Mouse (Mus musculus) liver, embryonic 14.5 days (tissue): ENCODE data around the gene Nr1i3. TPM values are rescaled to one million over a fixed set of nuclear protein-coding genes. Genes with fewer than 3 reads are reported as not detected.

Experiments used
- ATAC-seq: fragments of 200-750 bp; cut with Nextera tagmentation; 2 replicates; pipeline ENCODE4 v1.8.0; 2017; ENCODE audit warnings: moderate number of reproducible peaks, mild to moderate bottlenecking, moderate library complexity; ENCODE audit not compliant: insufficient read depth
- DNase-seq, 3 experiments: peaks; one replicate each; pipeline ENCODE4 v3.0.0-alpha.2; 2012 to 2013; ENCODE audit warnings: low read depth in 3 of 3, low spot score in 3 of 3
- H3K27ac ChIP-seq: fragments of 300-500 bp; sonication (generic); 2 replicates; pipeline ENCODE4 v1.5.1; 2014; ENCODE audit warnings: moderate library complexity, mild to moderate bottlenecking, control low read depth, inconsistent platforms
- H3K27me3 ChIP-seq: fragments of 300-500 bp; sonication (generic); 2 replicates; pipeline ENCODE4 v1.6.1; 2014; ENCODE audit warnings: mild to moderate bottlenecking, low read length, moderate library complexity; ENCODE audit not compliant: control insufficient read depth, insufficient read depth
- H3K36me3 ChIP-seq: fragments of 300-500 bp; sonication (generic); replicated peaks from 2 replicates; pipeline ENCODE4 v1.6.1; 2014; ENCODE audit warnings: low read depth; ENCODE audit not compliant: control insufficient read depth, insufficient read depth
- H3K4me1 ChIP-seq, 2 experiments: fragments of 200-500 bp in 1 of 2; fragments of 300-500 bp in 1 of 2; sonication (generic) in 1 of 2; replicated peaks; 2 replicates each; pipeline ENCODE4 v1.6.1; 2012 to 2014; ENCODE audit warnings: antibody characterized with exemption in 1 of 2, inconsistent platforms in 1 of 2, low read length in 1 of 2; ENCODE audit not compliant: control insufficient read depth in 2 of 2, insufficient read depth in 2 of 2
- H3K4me2 ChIP-seq: fragments of 300-500 bp; sonication (generic); 2 replicates; pipeline ENCODE4 v1.6.1; 2014; ENCODE audit warnings: low read depth, mild to moderate bottlenecking, control low read depth, moderate library complexity
- H3K4me3 ChIP-seq, 2 experiments: fragments of 200-500 bp in 1 of 2; fragments of 300-500 bp in 1 of 2; sonication (generic) in 1 of 2; 2 replicates each; pipeline ENCODE4 v1.5.1; 2012 to 2014; ENCODE audit warnings: low read depth in 2 of 2, low read length in 2 of 2, mild to moderate bottlenecking in 2 of 2, control low read depth in 1 of 2, inconsistent platforms in 1 of 2, moderate library complexity in 1 of 2; ENCODE audit not compliant: insufficient read depth in 1 of 2
- H3K9ac ChIP-seq: fragments of 300-500 bp; sonication (generic); replicated peaks from 2 replicates; pipeline ENCODE4 v1.6.1; 2014; ENCODE audit warnings: mild to moderate bottlenecking, control low read depth, moderate library complexity
- H3K9me3 ChIP-seq: fragments of 300-500 bp; sonication (generic); 2 replicates; pipeline ENCODE4 v1.6.1; 2016; ENCODE audit warnings: low read length, mixed read lengths; ENCODE audit not compliant: control insufficient read depth
- CTCF ChIP-seq: IDR thresholded peaks from 2 replicates; pipeline ENCODE4 v1.5.1; 2016; ENCODE audit warnings: antibody characterized with exemption, low read depth, control low read depth
- EP300 ChIP-seq: IDR thresholded peaks from 2 replicates; pipeline ENCODE4 v1.6.1; 2016; ENCODE audit warnings: antibody characterized with exemption, low read depth
- WGBS: fragments of 180-500 bp; shearing (Covaris S2); extraction: QIAGEN DNeasy Blood & Tissue Kit; methylation state at CpG from one replicate; pipeline ENCODE4 v1.1.7; 2014; ENCODE audit not compliant: insufficient replicate concordance; 5-methylcytosine and 5-hydroxymethylcytosine counted together
- polyA plus RNA-seq, 2 experiments: library from polyadenylated mRNA; depleted of rRNA in 1 of 2; stranded (reverse) in 1 of 2; unstranded in 1 of 2; fragments of >200 nt; fragmentation: Nextera tagmentation in 1 of 2; extraction: Ambion mirVana in 1 of 2; gene quantifications; 2 replicates each; pipeline versions ENCODE4 v1.2.1 to v1.2.3; 2012 to 2014

Gene Nr1i3
- polyA plus RNA-seq, 2 experiments: 0.88 to 1.0 TPM

DNA sequence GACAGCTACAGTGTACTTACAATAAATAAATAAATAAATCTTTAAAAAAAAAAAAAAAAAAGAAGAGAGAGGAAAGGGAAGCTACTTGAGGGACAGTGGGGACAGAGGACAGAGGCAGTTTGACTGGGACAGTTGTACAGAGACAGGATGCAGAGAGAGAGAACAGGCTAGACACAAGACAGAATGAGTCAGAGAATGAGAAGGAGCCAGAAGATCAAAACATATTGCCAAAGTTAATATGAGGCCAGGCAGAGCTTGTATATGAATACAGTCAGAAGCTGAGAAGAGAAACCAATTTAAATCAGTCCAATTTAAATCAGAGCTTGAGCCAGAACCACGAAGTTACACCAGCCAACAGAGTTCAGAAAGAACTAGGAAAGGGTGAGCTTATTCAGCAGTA lies 54.6 kb downstream of the Nr1i3 start:
- H3K9me3 ChIP-seq: no peaks in the 10 kb centered on the region
- no peak overlapping the region for H3K9ac ChIP-seq
- no peak overlapping the region for H3K4me2 ChIP-seq
- WGBS: 42% methylated on average over 1 of the region's 1 CpGs
- no peak overlapping the region for H3K4me3 ChIP-seq
- ATAC-seq (no peak), DNase-seq (no peak)
- H3K4me1 ChIP-seq: peaks cover 17 to 23% of the 10 kb centered on the region in 2 experiments
- peaks cover 11% of the 10 kb centered on the region for H3K36me3 ChIP-seq
- H3K27me3 ChIP-seq: no peaks in the 10 kb centered on the region; the same call in 1 of the 2 replicates
- TF ChIP-seq EP300 (no peak), CTCF (no peak)
- H3K27ac ChIP-seq: no peak overlapping the region

- ATAC-seq (peak; percentile 93), DNase-seq (peak; percentile 79 to 86 (median 83))
- Histone ChIP-seq H3K36me3 (peaks cover 27% of the 10 kb centered on the region), H3K4me3 (peak within 1 kb of the TSS; percentile 67 to 96), H3K9me3 (no peaks in the 10 kb centered on the region), H3K9ac (peak within 1 kb of the TSS; percentile 80), H3K27me3 (no peaks in the 10 kb centered on the region), H3K4me2 (peak within 1 kb of the TSS; percentile 89), H3K27ac (peak within 1 kb of the TSS; percentile 70), H3K4me1 (peaks cover 17 to 22% of the 10 kb centered on the region in 2 experiments)
- whole genome bisulfite sequencing: 3% methylated on average over 36 of the region's 36 CpGs
- TF ChIP-seq EP300 (0 out of 2 replicates have a peak, but pooled peaks have one; percentile 34), CTCF (0 out of 2 replicates have a peak, but pooled peaks have one; percentile 14)
Measured at GRCm38 (mm10) chr1:171269848-171270572, 56.2 kb downstream of the Nr1i3 start, which contains the start of gene B4galt3. Gene B4galt3 (plus strand): TSS chr1:171270328.

Other genes starting within 250 kb of the Nr1i3 start
- gene Fcgr2b, start 237.4 kb upstream of the Nr1i3 start, polyA plus RNA-seq (2012; rRNA removed): 2.2 and 3.3 TPM in 2 replicates
- gene Fcgr2b, start 237.4 kb upstream of the Nr1i3 start, polyA plus RNA-seq (2014; fragmentation: Nextera tagmentation; extraction: Ambion mirVana): 2.4 and 3.4 TPM in 2 replicates
- gene Fcgr4, start 195.1 kb upstream of the Nr1i3 start, polyA plus RNA-seq (2012; rRNA removed): 1.9 and 2.6 TPM in 2 replicates
- gene Fcgr4, start 195.1 kb upstream of the Nr1i3 start, polyA plus RNA-seq (2014; fragmentation: Nextera tagmentation; extraction: Ambion mirVana): 1.7 and 2.0 TPM in 2 replicates
- 12.7 and 14.6 TPM in 2 replicates for gene Fcgr3, start 149.0 kb upstream of the Nr1i3 start, polyA plus RNA-seq (2012; rRNA removed)
- gene Fcgr3, start 149.0 kb upstream of the Nr1i3 start, polyA plus RNA-seq (2014; fragmentation: Nextera tagmentation; extraction: Ambion mirVana): 19.2 and 24.6 TPM in 2 replicates
- gene Cfap126, start 100.1 kb upstream of the Nr1i3 start, polyA plus RNA-seq (2012; rRNA removed): 1.8 and 2.2 TPM in 2 replicates
- 1.9 and 2.6 TPM in 2 replicates for gene Cfap126, start 100.1 kb upstream of the Nr1i3 start, polyA plus RNA-seq (2014; fragmentation: Nextera tagmentation; extraction: Ambion mirVana)
- 103 and 111 TPM in 2 replicates for gene Sdhc, start 63.4 kb upstream of the Nr1i3 start, polyA plus RNA-seq (2012; rRNA removed)
- 147 and 165 TPM in 2 replicates for gene Sdhc, start 63.4 kb upstream of the Nr1i3 start, polyA plus RNA-seq (2014; fragmentation: Nextera tagmentation; extraction: Ambion mirVana)
- 0.04 and 0.25 TPM in 2 replicates for gene Mpz, start 63.3 kb upstream of the Nr1i3 start, polyA plus RNA-seq (2012; rRNA removed)
- gene Mpz, start 63.3 kb upstream of the Nr1i3 start, polyA plus RNA-seq (2014; fragmentation: Nextera tagmentation; extraction: Ambion mirVana): 0.14 TPM in 1 of 2 replicates, not detected in the other
- 0.94 and 1.0 TPM in 2 replicates for gene Pcp4l1, start 17.7 kb upstream of the Nr1i3 start, polyA plus RNA-seq (2012; rRNA removed)
- 1.2 and 1.3 TPM in 2 replicates for gene Pcp4l1, start 17.7 kb upstream of the Nr1i3 start, polyA plus RNA-seq (2014; fragmentation: Nextera tagmentation; extraction: Ambion mirVana)
- gene Tomm40l, start 8.5 kb downstream of the Nr1i3 start, polyA plus RNA-seq (2012; rRNA removed): 9.4 and 11.0 TPM in 2 replicates
- 16.0 and 17.5 TPM in 2 replicates for gene Tomm40l, start 8.5 kb downstream of the Nr1i3 start, polyA plus RNA-seq (2014; fragmentation: Nextera tagmentation; extraction: Ambion mirVana)
- gene Apoa2, start 11.1 kb downstream of the Nr1i3 start, polyA plus RNA-seq (2012; rRNA removed): 2,859 and 3,167 TPM in 2 replicates
- 5,173 and 5,415 TPM in 2 replicates for gene Apoa2, start 11.1 kb downstream of the Nr1i3 start, polyA plus RNA-seq (2014; fragmentation: Nextera tagmentation; extraction: Ambion mirVana)
- gene Fcer1g, start 20.4 kb downstream of the Nr1i3 start, polyA plus RNA-seq (2012; rRNA removed): 50.1 and 74.3 TPM in 2 replicates
- 87.8 and 104 TPM in 2 replicates for gene Fcer1g, start 20.4 kb downstream of the Nr1i3 start, polyA plus RNA-seq (2014; fragmentation: Nextera tagmentation; extraction: Ambion mirVana)
- gene Adamts4, start 36.5 kb downstream of the Nr1i3 start, polyA plus RNA-seq (2012; rRNA removed): 0.11 and 0.17 TPM in 2 replicates
- gene Adamts4, start 36.5 kb downstream of the Nr1i3 start, polyA plus RNA-seq (2014; fragmentation: Nextera tagmentation; extraction: Ambion mirVana): 0.13 and 0.25 TPM in 2 replicates
- 53.6 and 72.4 TPM in 2 replicates for gene Ndufs2, start 37.4 kb downstream of the Nr1i3 start, polyA plus RNA-seq (2012; rRNA removed)
- 136 TPM in 2 replicates for gene Ndufs2, start 37.4 kb downstream of the Nr1i3 start, polyA plus RNA-seq (2014; fragmentation: Nextera tagmentation; extraction: Ambion mirVana)
- 14.5 and 14.7 TPM in 2 replicates for gene B4galt3, start 56.4 kb downstream of the Nr1i3 start, polyA plus RNA-seq (2012; rRNA removed)
- gene B4galt3, start 56.4 kb downstream of the Nr1i3 start, polyA plus RNA-seq (2014; fragmentation: Nextera tagmentation; extraction: Ambion mirVana): 12.7 and 17.3 TPM in 2 replicates
- 161 and 178 TPM in 2 replicates for gene Ppox, start 67.2 kb downstream of the Nr1i3 start, polyA plus RNA-seq (2012; rRNA removed)
- gene Ppox, start 67.2 kb downstream of the Nr1i3 start, polyA plus RNA-seq (2014; fragmentation: Nextera tagmentation; extraction: Ambion mirVana): 170 and 191 TPM in 2 replicates
- gene Usp21, start 74.0 kb downstream of the Nr1i3 start, polyA plus RNA-seq (2012; rRNA removed): 17.1 and 18.0 TPM in 2 replicates
- 17.4 and 21.6 TPM in 2 replicates for gene Usp21, start 74.0 kb downstream of the Nr1i3 start, polyA plus RNA-seq (2014; fragmentation: Nextera tagmentation; extraction: Ambion mirVana)
- gene Ufc1, start 81.1 kb downstream of the Nr1i3 start, polyA plus RNA-seq (2012; rRNA removed): 14.5 and 23.3 TPM in 2 replicates
- 45.8 and 51.6 TPM in 2 replicates for gene Ufc1, start 81.1 kb downstream of the Nr1i3 start, polyA plus RNA-seq (2014; fragmentation: Nextera tagmentation; extraction: Ambion mirVana)
- 15.3 and 15.8 TPM in 2 replicates for gene Dedd, start 115.2 kb downstream of the Nr1i3 start, polyA plus RNA-seq (2012; rRNA removed)
- 16.5 and 18.9 TPM in 2 replicates for gene Dedd, start 115.2 kb downstream of the Nr1i3 start, polyA plus RNA-seq (2014; fragmentation: Nextera tagmentation; extraction: Ambion mirVana)
- 23.4 and 24.0 TPM in 2 replicates for gene Nit1, start 131.7 kb downstream of the Nr1i3 start, polyA plus RNA-seq (2012; rRNA removed)
- gene Nit1, start 131.7 kb downstream of the Nr1i3 start, polyA plus RNA-seq (2014; fragmentation: Nextera tagmentation; extraction: Ambion mirVana): 22.1 and 23.3 TPM in 2 replicates
- gene Pfdn2, start 131.7 kb downstream of the Nr1i3 start, polyA plus RNA-seq (2012; rRNA removed): 7.9 and 36.2 TPM in 2 replicates
- 19.9 and 20.7 TPM in 2 replicates for gene Pfdn2, start 131.7 kb downstream of the Nr1i3 start, polyA plus RNA-seq (2014; fragmentation: Nextera tagmentation; extraction: Ambion mirVana)
- gene Klhdc9, start 146.8 kb downstream of the Nr1i3 start, polyA plus RNA-seq (2012; rRNA removed): 0.27 and 0.39 TPM in 2 replicates
- 0.49 and 0.70 TPM in 2 replicates for gene Klhdc9, start 146.8 kb downstream of the Nr1i3 start, polyA plus RNA-seq (2014; fragmentation: Nextera tagmentation; extraction: Ambion mirVana)
- 0.09 and 0.12 TPM in 2 replicates for gene Nectin4, start 156.1 kb downstream of the Nr1i3 start, polyA plus RNA-seq (2012; rRNA removed)
- 0.04 and 0.06 TPM in 2 replicates for gene Nectin4, start 156.1 kb downstream of the Nr1i3 start, polyA plus RNA-seq (2014; fragmentation: Nextera tagmentation; extraction: Ambion mirVana)
- gene Arhgap30, start 175.0 kb downstream of the Nr1i3 start, polyA plus RNA-seq (2012; rRNA removed): 2.2 and 3.0 TPM in 2 replicates
- gene Arhgap30, start 175.0 kb downstream of the Nr1i3 start, polyA plus RNA-seq (2014; fragmentation: Nextera tagmentation; extraction: Ambion mirVana): 1.8 and 1.9 TPM in 2 replicates
- 13.4 and 16.9 TPM in 2 replicates for gene Usf1, start 197.3 kb downstream of the Nr1i3 start, polyA plus RNA-seq (2012; rRNA removed)
- 15.0 and 18.9 TPM in 2 replicates for gene Usf1, start 197.3 kb downstream of the Nr1i3 start, polyA plus RNA-seq (2014; fragmentation: Nextera tagmentation; extraction: Ambion mirVana)
- 0.60 and 0.90 TPM in 2 replicates for gene Tstd1, start 204.9 kb downstream of the Nr1i3 start, polyA plus RNA-seq (2012; rRNA removed)
- gene Tstd1, start 204.9 kb downstream of the Nr1i3 start, polyA plus RNA-seq (2014; fragmentation: Nextera tagmentation; extraction: Ambion mirVana): 0.19 and 0.75 TPM in 2 replicates
- gene F11r, start 223.6 kb downstream of the Nr1i3 start, polyA plus RNA-seq (2012; rRNA removed): 11.9 TPM in 2 replicates
- gene F11r, start 223.6 kb downstream of the Nr1i3 start, polyA plus RNA-seq (2014; fragmentation: Nextera tagmentation; extraction: Ambion mirVana): 13.6 and 14.0 TPM in 2 replicates